8 mouse cellular contexts compared by ENCODE assay signal in the genomic region with DNA sequence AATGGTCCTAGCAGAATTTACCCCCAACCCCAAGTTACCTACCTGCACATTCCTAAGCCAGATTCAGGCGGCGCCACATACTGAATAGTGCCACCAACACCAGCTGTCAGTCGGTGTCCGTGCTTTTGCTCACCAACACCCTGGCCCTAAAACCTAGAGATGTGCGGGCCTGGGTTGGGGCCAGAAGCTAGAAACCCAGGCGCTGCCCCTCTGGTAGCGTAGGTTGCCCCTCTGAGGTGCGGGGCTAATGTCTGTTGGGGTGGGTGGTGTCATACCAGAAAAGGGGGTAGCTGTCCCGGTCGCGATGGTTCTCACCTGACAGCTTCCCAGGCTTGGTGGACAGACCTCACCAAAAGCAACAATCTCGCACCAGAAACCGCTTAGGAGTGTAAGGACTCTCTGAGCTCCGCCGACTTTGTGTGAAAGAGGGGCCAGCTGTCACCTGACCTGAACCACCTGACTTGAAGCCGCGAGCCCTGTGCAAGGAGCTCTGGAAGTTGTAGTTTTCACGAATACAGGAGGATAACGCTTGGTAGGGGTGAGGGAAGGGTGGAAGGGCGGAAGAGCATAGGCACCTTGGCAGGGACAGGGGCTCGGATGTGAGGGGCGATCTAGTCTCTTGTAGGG. TPM values are rescaled to one million over a fixed set of nuclear protein-coding genes. Genes with fewer than 3 reads are reported as not detected.
DNase-seq lines count a peak whose midpoint lies in the region; ATAC-seq lines count a peak whose summit lies in the region.

A gene (minus strand): TSS at position 440 of the 627 bp plus-strand sequence.

- H3K36me3 ChIP-seq in embryonic facial prominence, embryonic 13.5 days: peaks cover 12% of the 10 kb centered on the region
- H3K36me3 ChIP-seq in heart, embryonic 12.5 days: peaks cover 4% of the 10 kb centered on the region
- H3K36me3 ChIP-seq in liver, embryonic 11.5 days (ENCODE audit: control insufficient read depth, insufficient read depth, low read length): no peaks in the 10 kb centered on the region

- no peaks in the 10 kb centered on the region for H3K27me3 ChIP-seq in embryonic facial prominence, embryonic 13.5 days
- H3K27me3 ChIP-seq in heart, embryonic 12.5 days (replicated peaks): no peaks in the 10 kb centered on the region
- H3K27me3 ChIP-seq in liver, embryonic 11.5 days (replicated peaks; ENCODE audit: control insufficient read depth, insufficient read depth, low read length): no peaks in the 10 kb centered on the region

- H3K4me1 ChIP-seq in embryonic facial prominence, embryonic 13.5 days: peaks cover 20% of the 10 kb centered on the region
- peaks cover 10% of the 10 kb centered on the region; the same call in 1 of the 2 replicates for H3K4me1 ChIP-seq in heart, embryonic 12.5 days (replicated peaks)
- peaks cover 5% of the 10 kb centered on the region for H3K4me1 ChIP-seq in liver, embryonic 11.5 days (replicated peaks; ENCODE audit: control insufficient read depth, insufficient read depth, low read length)

- peak within 1 kb of the TSS; percentile 73 for H3K4me3 ChIP-seq in embryonic facial prominence, embryonic 13.5 days
- peak within 1 kb of the TSS; percentile 69 for H3K4me3 ChIP-seq in heart, embryonic 12.5 days
- H3K4me3 ChIP-seq in liver, embryonic 11.5 days (ENCODE audit: low read depth, low read length): peak within 1 kb of the TSS; percentile 65

- ATAC-seq in CD4-positive, CD25-positive, alpha-beta regulatory T cell, adult 4 months: peak; percentile 86
- peak; percentile 93 for ATAC-seq in embryonic facial prominence, embryonic 13.5 days (ENCODE audit: insufficient number of reproducible peaks, insufficient read depth, low FRiP score, low TSS enrichment, low read depth)
- peak; percentile 96 for ATAC-seq in heart, embryonic 12.5 days (ENCODE audit: insufficient number of reproducible peaks, low FRiP score)
- ATAC-seq in liver, embryonic 11.5 days (replicated peaks; ENCODE audit: low FRiP score): peak; percentile 94
- ATAC-seq in monocyte, adult 5-6 weeks (replicated peaks; ENCODE audit: insufficient number of reproducible peaks, low FRiP score, low TSS enrichment, poor library complexity, severe bottlenecking): peak; percentile 88

- no peak within 1 kb of the TSS for H3K27ac ChIP-seq in embryonic facial prominence, embryonic 13.5 days
- H3K27ac ChIP-seq in heart, embryonic 12.5 days (ENCODE audit: poor library complexity, severe bottlenecking): no peak within 1 kb of the TSS; the same call in 1 of the 2 replicates
- peak within 1 kb of the TSS; percentile 28; the same call in 1 of the 2 replicates for H3K27ac ChIP-seq in liver, embryonic 11.5 days (ENCODE audit: low read depth, low read length)

- H3K9ac ChIP-seq in embryonic facial prominence, embryonic 13.5 days: peak within 1 kb of the TSS; percentile 82
- H3K9ac ChIP-seq in heart, embryonic 12.5 days: peak within 1 kb of the TSS; percentile 84
- peak within 1 kb of the TSS; percentile 76 for H3K9ac ChIP-seq in liver, embryonic 11.5 days (ENCODE audit: low read depth, low read length)

- no peaks in the 10 kb centered on the region for H3K9me3 ChIP-seq in embryonic facial prominence, embryonic 13.5 days
- no peaks in the 10 kb centered on the region for H3K9me3 ChIP-seq in heart, embryonic 12.5 days (replicated peaks)
- no peaks in the 10 kb centered on the region for H3K9me3 ChIP-seq in liver, embryonic 11.5 days (ENCODE audit: control insufficient read depth, low read length)

- under 1% methylated on average over 22 of the region's 22 CpGs for WGBS in embryonic facial prominence, embryonic 13.5 days
- WGBS in heart, embryonic 12.5 days: 1% methylated on average over 22 of the region's 22 CpGs
- WGBS in liver, embryonic 11.5 days: 2% methylated on average over 22 of the region's 22 CpGs

- DNase-seq in adrenal gland, adult 8-10 months: peak; percentile 86
- DNase-seq in kidney, postnatal 14 days: peak; percentile 91
- DNase-seq in liver, embryonic 11.5 days (ENCODE audit: low spot score): no peak
- DNase-seq in thymus, postnatal 14 days: peak; percentile 80

- H3K4me2 ChIP-seq in embryonic facial prominence, embryonic 13.5 days: peak within 1 kb of the TSS; percentile 95
- H3K4me2 ChIP-seq in heart, embryonic 12.5 days: peak within 1 kb of the TSS; percentile 94
- peak within 1 kb of the TSS; percentile 95 for H3K4me2 ChIP-seq in liver, embryonic 11.5 days

RNA-seq across cellular contexts. Expression of the gene that starts here (rescaled TPM):
- polyA plus RNA-seq in CD4-positive, CD25-positive, alpha-beta regulatory T cell, adult 4 months (2017; shearing (Covaris generic)): 10 to 100 TPM; 12.9 to 18.3 TPM
- total RNA-seq in adrenal gland, adult 8-10 months (2022): 10 to 100 TPM; 15.3 to 26.2 (median 20.2) TPM
- 23.5 and 23.6 TPM in 2 replicates for polyA plus RNA-seq in embryonic facial prominence, embryonic 13.5 days (2015; fragmentation: Nextera tagmentation; extraction: Ambion mirVana)
- 13.9 and 15.9 TPM in 2 replicates for polyA plus RNA-seq in heart, embryonic 12.5 days (2016; fragmentation: Nextera tagmentation; extraction: Ambion mirVana)
- polyA plus RNA-seq in liver, embryonic 11.5 days (2014; fragmentation: Nextera tagmentation; extraction: Ambion mirVana): 11.7 and 12.3 TPM in 2 replicates
- total RNA-seq in monocyte, adult 5-6 weeks (2017): 15.6 to 19.4 TPM (median 18.2 TPM) in 3 replicates
